Mouse (Mus musculus): ENCODE results near the gene Rangap1. TPM values are rescaled to one million over a fixed set of nuclear protein-coding genes. Genes with fewer than 3 reads are reported as not detected.

Gene Rangap1
- total RNA-seq, 2 experiments from 2014 or later = 69.7 to 70.0 TPM

GRCm38 (mm10) chr15:81698532-81698931 is 46.8 kb downstream of the Rangap1 start:
- no peak for DNase-seq (ENCODE audit: low spot score in 2 of 2)

GRCm38 (mm10) chr15:81697847-81698246 is 47.5 kb downstream of the Rangap1 start:
- DNase-seq (ENCODE audit: low spot score in 2 of 2) = peak in 1 of 2 experiments; percentile 17

GRCm38 (mm10) chr15:81697175-81697574 is 48.2 kb downstream of the Rangap1 start, which contains the start of gene Chadl:
Chadl (minus strand) TSS chr15:81697287.
- DNase-seq (ENCODE audit: low spot score in 2 of 2) = no peak

- no peak for DNase-seq (ENCODE audit: low spot score in 2 of 2)
Measured at GRCm38 (mm10) chr15:81694891-81695290, 50.4 kb downstream of the Rangap1 start.

GRCm38 (mm10) chr15:81693967-81694881 is 51.1 kb downstream of the Rangap1 start:
- peak; percentile 84 to 85 for DNase-seq (ENCODE audit: low spot score in 2 of 2)

- DNase-seq (ENCODE audit: low spot score in 2 of 2) = no peak
Measured at GRCm38 (mm10) chr15:81693366-81693966, 51.9 kb downstream of the Rangap1 start.

GRCm38 (mm10) chr15:81680301-81680805 is 65.0 kb downstream of the Rangap1 start:
- DNase-seq (ENCODE audit: low spot score in 2 of 2) = no peak

- no peak for DNase-seq (ENCODE audit: low spot score in 2 of 2)
Measured at GRCm38 (mm10) chr15:81676637-81677036, 68.7 kb downstream of the Rangap1 start.

GRCm38 (mm10) chr15:81670231-81670640 is 75.1 kb downstream of the Rangap1 start:
- DNase-seq (ENCODE audit: low spot score in 2 of 2) = peak in 1 of 2 experiments; percentile 31

GRCm38 (mm10) chr15:81666957-81667356 is 78.4 kb downstream of the Rangap1 start:
- no peak for DNase-seq (ENCODE audit: low spot score in 2 of 2)

GRCm38 (mm10) chr15:81663697-81664561 is 81.4 kb downstream of the Rangap1 start, which contains the start of gene L3mbtl2:
L3mbtl2 (plus strand) TSS chr15:81663889.
- peak; percentile 81 to 85 for DNase-seq (ENCODE audit: low spot score in 2 of 2)

- DNase-seq (ENCODE audit: low spot score in 2 of 2) = no peak
Measured at GRCm38 (mm10) chr15:81663281-81663680, 82.0 kb downstream of the Rangap1 start.

GRCm38 (mm10) chr15:81661701-81662100 is 83.6 kb downstream of the Rangap1 start:
- no peak for DNase-seq (ENCODE audit: low spot score in 2 of 2)

Other genes starting within 250 kb of the Rangap1 start
- gene Ep300, start 160.2 kb downstream of the Rangap1 start, total RNA-seq (2021) = 10 to 100 TPM; 52.4 to 59.7 TPM
- 10 to 100 TPM; 18.2 to 18.5 TPM for gene L3mbtl2, start 81.6 kb downstream of the Rangap1 start, total RNA-seq (2021)
- gene Chadl, start 48.2 kb downstream of the Rangap1 start, total RNA-seq (2021) = 1 to 10 TPM; 1.8 to 3.0 TPM
- gene Zc3h7b, start 473 bp downstream of the Rangap1 start, total RNA-seq (2021) = 10 to 100 TPM; 68.9 to 69.9 TPM
- gene Tef, start 56.9 kb upstream of the Rangap1 start, total RNA-seq (2021) = 10 to 100 TPM; 45.0 to 46.9 TPM
- gene Tob2, start 113.3 kb upstream of the Rangap1 start, total RNA-seq (2021) = 100 to 1,000 TPM; 103 to 121 TPM
- gene Phf5a, start 126.4 kb upstream of the Rangap1 start, total RNA-seq (2021) = 10 to 100 TPM; 54.3 to 55.6 TPM
- 1,000 to 10,000 TPM in 1 of 2 experiments, 100 to 1,000 TPM in 1; 791 to 1,455 TPM for gene Aco2, start 126.8 kb upstream of the Rangap1 start, total RNA-seq (2021)
- 10 to 100 TPM; 16.2 to 19.9 TPM for gene Polr3h, start 180.7 kb upstream of the Rangap1 start, total RNA-seq (2021)
- gene Csdc2, start 191.2 kb upstream of the Rangap1 start, total RNA-seq (2021) = 1 to 10 TPM; 6.9 to 9.2 TPM
- 10 to 100 TPM; 58.0 to 85.4 TPM for gene Pmm1, start 215.4 kb upstream of the Rangap1 start, total RNA-seq (2021)
- not detected for gene 1700029P11Rik, start 235.0 kb upstream of the Rangap1 start, total RNA-seq (2021)
- gene Xrcc6, start 242.3 kb upstream of the Rangap1 start, total RNA-seq (2021) = 10 to 100 TPM; 55.8 to 88.9 TPM

Data from adrenal gland, adult 18-20 months (tissue).